Mouse (Mus musculus): ENCODE results near the gene Ninj2. TPM values are rescaled to one million over a fixed set of nuclear protein-coding genes. Genes with fewer than 3 reads are reported as not detected.

The Ninj2 gene
- total and polyA plus RNA-seq, 3 experiments: not detected

DNA sequence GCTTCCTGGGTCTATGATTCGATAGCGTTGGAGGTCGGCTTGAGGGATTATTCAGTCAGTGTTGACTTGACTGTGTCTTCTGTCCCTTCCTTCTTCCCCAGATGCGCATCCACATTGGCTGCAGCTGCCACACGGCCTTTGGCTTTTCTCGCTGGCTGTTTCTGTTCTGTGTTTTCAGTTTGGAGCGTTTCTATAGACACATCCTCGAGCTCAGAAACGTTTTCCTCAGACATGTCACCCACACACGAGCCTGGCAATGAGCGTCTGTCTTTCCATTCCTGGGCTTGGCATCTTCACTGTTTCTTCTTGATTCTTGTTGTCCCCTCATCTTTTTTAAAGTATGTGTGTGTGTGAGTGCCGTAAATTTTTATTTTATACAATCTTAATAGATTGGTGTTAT is 8.1 kb downstream of the Ninj2 start:
- Histone ChIP-seq H3K4me1 (ENCODE audit: insufficient read depth, low read depth, low read length) (peaks cover 5% of the 10 kb centered on the region; the same call in 1 of the 2 replicates), H3K4me3 (ENCODE audit: low read depth, low read length) (no peak overlapping the region), H3K36me3 (replicated peaks) (no peaks in the 10 kb centered on the region), H3K27me3 (ENCODE audit: insufficient read depth, low read length) (peaks cover 12% of the 10 kb centered on the region), H3K9me3 (replicated peaks) (no peaks in the 10 kb centered on the region)
- DNase-seq (ENCODE audit: low spot score): no peak
- ATAC-seq (ENCODE audit: extremely low read depth, insufficient number of reproducible peaks, low FRiP score, poor library complexity, severe bottlenecking): no peak
- TF ChIP-seq TAL1 (conservative IDR thresholded peaks at IDR 0.05; ENCODE audit: low read depth, low read length): no peak
- no peak for TF ChIP-seq GATA1 (IDR thresholded peaks at IDR 0.05; ENCODE audit: borderline replicate concordance, low read length)
- TF ChIP-seq CTCF (IDR thresholded peaks at IDR 0.05; ENCODE audit: low read depth, low read length): no peak
- no peak for TF ChIP-seq GATA2 (IDR thresholded peaks at IDR 0.05; ENCODE audit: borderline replicate concordance, low read depth, low read length)
- TF ChIP-seq POLR2AphosphoS5 (IDR thresholded peaks at IDR 0.05; ENCODE audit: insufficient replicate concordance, low read depth, low read length): no peak

DNA sequence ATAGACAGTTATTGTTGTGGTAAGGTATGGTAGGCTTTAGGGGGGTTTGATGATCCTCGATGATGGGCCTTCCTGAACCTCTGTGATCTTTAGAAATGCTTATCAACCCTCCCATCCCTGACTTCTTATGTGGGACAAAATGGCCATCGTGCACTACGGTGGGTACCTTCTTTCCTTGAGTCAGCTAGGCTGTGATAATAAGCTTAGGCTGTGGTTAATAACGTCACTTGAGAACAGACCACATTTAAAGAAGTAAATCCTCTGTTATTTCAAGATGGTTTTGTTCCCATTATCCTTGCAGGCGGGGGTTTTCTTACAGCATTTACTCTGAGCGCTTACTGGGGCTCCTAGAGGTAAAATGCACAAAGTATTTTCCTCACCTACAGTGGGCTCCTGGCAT is 8.8 kb downstream of the Ninj2 start:
- no peak for ATAC-seq (ENCODE audit: extremely low read depth, insufficient number of reproducible peaks, low FRiP score, poor library complexity, severe bottlenecking)

DNA sequence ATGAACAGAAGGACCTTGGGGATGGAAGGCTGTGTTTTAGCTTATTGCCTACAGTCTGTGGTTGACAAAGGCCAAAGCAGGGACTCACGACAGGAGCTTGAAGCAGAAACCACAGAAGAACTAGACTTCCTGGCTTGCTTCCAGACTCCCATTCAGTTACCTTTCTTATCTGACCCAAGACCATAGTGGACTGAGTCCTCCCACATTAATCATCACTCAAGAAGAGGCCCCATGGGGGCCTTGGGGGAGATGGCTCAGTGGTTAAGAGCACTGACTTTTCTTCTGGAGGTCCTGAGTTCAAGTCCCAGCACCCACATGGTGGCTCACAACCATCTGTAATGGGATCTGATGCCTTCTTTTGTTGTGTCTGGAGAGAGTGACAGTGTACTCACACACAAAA is 10.0 kb downstream of the Ninj2 start:
- no peak for TF ChIP-seq GATA2 (IDR thresholded peaks at IDR 0.05; ENCODE audit: borderline replicate concordance, low read depth, low read length)
- TF ChIP-seq TAL1 (conservative IDR thresholded peaks at IDR 0.05; ENCODE audit: low read depth, low read length): no peak
- no peak for TF ChIP-seq POLR2AphosphoS5 (IDR thresholded peaks at IDR 0.05; ENCODE audit: insufficient replicate concordance, low read depth, low read length)
- TF ChIP-seq GATA1 (IDR thresholded peaks at IDR 0.05; ENCODE audit: borderline replicate concordance, low read length): no peak
- TF ChIP-seq CTCF (IDR thresholded peaks at IDR 0.05; ENCODE audit: low read depth, low read length): no peak
- peaks cover 5% of the 10 kb centered on the region; the same call in 1 of the 2 replicates for H3K4me1 ChIP-seq (ENCODE audit: insufficient read depth, low read depth, low read length)
- ATAC-seq (ENCODE audit: extremely low read depth, insufficient number of reproducible peaks, low FRiP score, poor library complexity, severe bottlenecking): no peak

More for the DNA sequence above, 8.8 kb downstream of the Ninj2 start:
- H3K4me3 ChIP-seq (ENCODE audit: low read depth, low read length): no peak overlapping the region
- H3K9me3 ChIP-seq (replicated peaks): no peaks in the 10 kb centered on the region
- H3K27me3 ChIP-seq (ENCODE audit: insufficient read depth, low read length): peaks cover 15% of the 10 kb centered on the region
- DNase-seq (ENCODE audit: low spot score): no peak
- H3K36me3 ChIP-seq (replicated peaks): no peaks in the 10 kb centered on the region
- H3K4me1 ChIP-seq (ENCODE audit: insufficient read depth, low read depth, low read length): peaks cover 5% of the 10 kb centered on the region; the same call in 1 of the 2 replicates
- no peak for TF ChIP-seq CTCF (IDR thresholded peaks at IDR 0.05; ENCODE audit: low read depth, low read length)
- no peak for TF ChIP-seq GATA1 (IDR thresholded peaks at IDR 0.05; ENCODE audit: borderline replicate concordance, low read length)

DNA sequence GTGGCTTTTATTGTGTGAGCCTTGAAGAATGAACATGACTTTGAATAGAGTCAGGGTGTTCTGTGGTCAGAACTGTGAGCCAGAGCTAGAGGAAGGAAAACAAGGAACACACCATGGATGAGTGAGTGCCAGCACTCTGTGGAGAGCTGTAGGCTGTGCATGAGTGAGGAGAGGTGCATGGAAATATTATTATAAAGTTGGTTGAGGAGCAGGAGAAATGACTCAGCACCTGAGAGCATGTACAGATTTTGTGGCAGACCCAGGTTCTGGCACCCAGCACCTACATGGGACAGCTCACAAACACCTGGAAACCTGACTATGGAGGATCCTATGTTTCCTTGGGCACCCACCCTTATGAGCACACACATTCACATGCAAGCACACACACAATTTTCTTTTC is 11.9 kb downstream of the Ninj2 start:
- no peak for ATAC-seq (ENCODE audit: extremely low read depth, insufficient number of reproducible peaks, low FRiP score, poor library complexity, severe bottlenecking)
- no peak for DNase-seq (ENCODE audit: low spot score)

More for the DNA sequence above, 10.0 kb downstream of the Ninj2 start:
- peaks cover 22% of the 10 kb centered on the region for H3K27me3 ChIP-seq (ENCODE audit: insufficient read depth, low read length)
- H3K4me3 ChIP-seq (ENCODE audit: low read depth, low read length): no peak overlapping the region
- H3K36me3 ChIP-seq (replicated peaks): no peaks in the 10 kb centered on the region
- DNase-seq (ENCODE audit: low spot score): no peak
- H3K9me3 ChIP-seq (replicated peaks): no peaks in the 10 kb centered on the region

DNA sequence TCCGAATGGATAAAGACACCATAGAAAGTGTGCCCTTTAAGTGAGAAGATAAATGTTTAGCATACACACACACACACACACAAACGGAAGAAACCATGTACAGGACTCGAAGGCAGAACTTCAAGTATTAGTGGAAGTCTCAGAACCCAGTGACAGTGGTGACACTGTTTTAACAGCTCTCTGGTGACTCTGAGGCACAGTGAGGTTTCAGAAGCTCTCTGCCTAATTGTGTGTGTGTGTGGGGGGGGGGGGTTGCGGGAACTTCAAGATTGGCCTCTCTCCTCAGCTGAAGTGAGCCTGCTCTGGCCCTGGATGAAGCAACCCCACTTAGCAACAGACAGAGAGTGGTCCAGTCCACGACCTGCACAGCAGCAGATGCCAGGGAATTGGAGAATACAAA is 14.4 kb downstream of the Ninj2 start:
- no peak for ATAC-seq (ENCODE audit: extremely low read depth, insufficient number of reproducible peaks, low FRiP score, poor library complexity, severe bottlenecking)
- TF ChIP-seq CTCF (IDR thresholded peaks at IDR 0.05; ENCODE audit: low read depth, low read length) (no peak), GATA1 (IDR thresholded peaks at IDR 0.05; ENCODE audit: borderline replicate concordance, low read length) (no peak), POLR2AphosphoS5 (IDR thresholded peaks at IDR 0.05; ENCODE audit: insufficient replicate concordance, low read depth, low read length) (no peak), TAL1 (conservative IDR thresholded peaks at IDR 0.05; ENCODE audit: low read depth, low read length) (no peak), GATA2 (IDR thresholded peaks at IDR 0.05; ENCODE audit: borderline replicate concordance, low read depth, low read length) (no peak)
- no peaks in the 10 kb centered on the region for H3K9me3 ChIP-seq (replicated peaks)
- peaks cover 24% of the 10 kb centered on the region for H3K4me1 ChIP-seq (ENCODE audit: insufficient read depth, low read depth, low read length)
- peaks cover 24% of the 10 kb centered on the region for H3K27me3 ChIP-seq (ENCODE audit: insufficient read depth, low read length)
- no peak overlapping the region for H3K4me3 ChIP-seq (ENCODE audit: low read depth, low read length)
- DNase-seq (ENCODE audit: low spot score): no peak
- H3K36me3 ChIP-seq (replicated peaks): no peaks in the 10 kb centered on the region

More for the DNA sequence above, 11.9 kb downstream of the Ninj2 start:
- Histone ChIP-seq H3K27me3 (ENCODE audit: insufficient read depth, low read length) (peaks cover 32% of the 10 kb centered on the region), H3K9me3 (replicated peaks) (no peaks in the 10 kb centered on the region), H3K36me3 (replicated peaks) (no peaks in the 10 kb centered on the region), H3K4me1 (ENCODE audit: insufficient read depth, low read depth, low read length) (peaks cover 14% of the 10 kb centered on the region), H3K4me3 (ENCODE audit: low read depth, low read length) (no peak overlapping the region)
- no peak for TF ChIP-seq TAL1 (conservative IDR thresholded peaks at IDR 0.05; ENCODE audit: low read depth, low read length)
- no peak for TF ChIP-seq CTCF (IDR thresholded peaks at IDR 0.05; ENCODE audit: low read depth, low read length)
- TF ChIP-seq GATA2 (IDR thresholded peaks at IDR 0.05; ENCODE audit: borderline replicate concordance, low read depth, low read length): no peak
- no peak for TF ChIP-seq GATA1 (IDR thresholded peaks at IDR 0.05; ENCODE audit: borderline replicate concordance, low read length)
- TF ChIP-seq POLR2AphosphoS5 (IDR thresholded peaks at IDR 0.05; ENCODE audit: insufficient replicate concordance, low read depth, low read length): no peak

DNA sequence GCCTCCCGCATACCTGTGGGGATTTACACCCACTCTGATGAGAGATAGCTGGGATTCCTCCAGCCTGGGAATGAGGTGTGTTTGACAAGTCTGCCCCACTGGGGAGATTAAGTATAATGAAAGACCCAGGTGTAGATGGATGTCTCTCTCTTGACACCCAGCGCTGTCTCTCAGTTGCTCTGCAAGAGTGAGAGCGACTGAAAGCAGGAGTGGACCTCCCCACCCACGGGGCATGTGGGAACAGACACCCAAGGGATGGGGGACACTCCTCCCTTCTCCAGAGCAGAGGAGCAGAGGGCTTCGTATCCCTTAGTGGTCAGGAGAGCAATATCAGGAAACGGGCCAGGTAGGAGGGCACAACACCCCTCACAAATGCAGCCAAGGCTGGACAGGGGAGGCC is 14.9 kb downstream of the Ninj2 start:
- H3K36me3 ChIP-seq (replicated peaks): no peaks in the 10 kb centered on the region
- ATAC-seq (ENCODE audit: extremely low read depth, insufficient number of reproducible peaks, low FRiP score, poor library complexity, severe bottlenecking): no peak

DNA sequence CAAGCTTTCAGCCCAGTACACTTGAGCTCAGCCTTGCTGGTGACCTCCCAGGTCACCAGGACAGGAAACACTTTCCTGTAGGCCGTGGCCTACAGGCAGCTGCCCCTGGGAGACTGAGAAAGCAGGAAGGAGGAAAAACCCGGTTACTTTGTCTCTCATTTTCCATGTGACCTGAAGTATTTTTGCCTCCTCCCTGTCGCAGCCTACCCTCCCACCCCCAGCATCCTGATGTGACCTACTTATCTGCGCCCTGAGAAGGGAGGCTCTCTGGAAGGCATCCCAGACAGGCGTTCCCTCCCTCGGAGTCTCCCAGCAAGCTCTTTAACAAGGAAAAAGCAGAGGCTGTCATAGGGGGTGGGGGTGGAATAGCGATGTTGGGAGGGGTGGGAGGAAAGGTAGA is 16.0 kb downstream of the Ninj2 start:
- peaks cover 23% of the 10 kb centered on the region for H3K27me3 ChIP-seq (ENCODE audit: insufficient read depth, low read length)
- H3K9me3 ChIP-seq (replicated peaks): no peaks in the 10 kb centered on the region
- TF ChIP-seq CTCF (IDR thresholded peaks at IDR 0.05; ENCODE audit: low read depth, low read length) (no peak), GATA1 (IDR thresholded peaks at IDR 0.05; ENCODE audit: borderline replicate concordance, low read length) (no peak), GATA2 (IDR thresholded peaks at IDR 0.05; ENCODE audit: borderline replicate concordance, low read depth, low read length) (no peak), POLR2AphosphoS5 (IDR thresholded peaks at IDR 0.05; ENCODE audit: insufficient replicate concordance, low read depth, low read length) (no peak), TAL1 (conservative IDR thresholded peaks at IDR 0.05; ENCODE audit: low read depth, low read length) (no peak)
- H3K4me1 ChIP-seq (ENCODE audit: insufficient read depth, low read depth, low read length): peaks cover 29% of the 10 kb centered on the region
- DNase-seq (ENCODE audit: low spot score) (no peak), ATAC-seq (ENCODE audit: extremely low read depth, insufficient number of reproducible peaks, low FRiP score, poor library complexity, severe bottlenecking) (no peak)
- no peaks in the 10 kb centered on the region for H3K36me3 ChIP-seq (replicated peaks)
- no peak overlapping the region for H3K4me3 ChIP-seq (ENCODE audit: low read depth, low read length)

More for the DNA sequence above, 14.9 kb downstream of the Ninj2 start:
- Histone ChIP-seq H3K27me3 (ENCODE audit: insufficient read depth, low read length) (peaks cover 23% of the 10 kb centered on the region), H3K9me3 (replicated peaks) (no peaks in the 10 kb centered on the region), H3K4me1 (ENCODE audit: insufficient read depth, low read depth, low read length) (peaks cover 24% of the 10 kb centered on the region), H3K4me3 (ENCODE audit: low read depth, low read length) (no peak overlapping the region)
- TF ChIP-seq GATA1 (IDR thresholded peaks at IDR 0.05; ENCODE audit: borderline replicate concordance, low read length): no peak
- DNase-seq (ENCODE audit: low spot score): no peak

All from G1E (cell line).